Mouse (Mus musculus) telencephalon, adult 2 months (tissue): ENCODE data around the gene Grip1.

ENCODE experiments used
- DNase-seq: peaks from one replicate; pipeline ENCODE4 v3.0.0-alpha.2; 2011; ENCODE audit warnings: low read depth, low spot score

Gene Grip1

GRCm38 (mm10) chr10:119453431-119454105, at the start of gene Grip1:
TSS of gene Grip1 (plus strand) at chr10:119453830.
- no peak for DNase-seq

GRCm38 (mm10) chr10:119405103-119405502, 48.5 kb upstream of the Grip1 start:
- no peak for DNase-seq

- no peak for DNase-seq
These were observed 48.0 kb upstream of the Grip1 start for GRCm38 (mm10) chr10:119405612-119406011.

GRCm38 (mm10) chr10:119408327-119408726, 45.3 kb upstream of the Grip1 start:
- DNase-seq, result no peak

GRCm38 (mm10) chr10:119413238-119413637, 40.4 kb upstream of the Grip1 start:
- no peak for DNase-seq

GRCm38 (mm10) chr10:119415106-119415505, 38.5 kb upstream of the Grip1 start:
- no peak for DNase-seq

GRCm38 (mm10) chr10:119421418-119421817, 32.2 kb upstream of the Grip1 start:
- no peak for DNase-seq

GRCm38 (mm10) chr10:119423821-119424534, 29.7 kb upstream of the Grip1 start:
- no peak for DNase-seq

GRCm38 (mm10) chr10:119427653-119428052, 26.0 kb upstream of the Grip1 start:
- no peak for DNase-seq

- DNase-seq, result no peak
These were observed 25.5 kb upstream of the Grip1 start for GRCm38 (mm10) chr10:119428106-119428505.

- no peak for DNase-seq
These were observed 23.4 kb upstream of the Grip1 start for GRCm38 (mm10) chr10:119430240-119430639.

GRCm38 (mm10) chr10:119431801-119432200, 21.8 kb upstream of the Grip1 start:
- no peak for DNase-seq

GRCm38 (mm10) chr10:119435818-119436217, 17.8 kb upstream of the Grip1 start:
- DNase-seq, result no peak

- DNase-seq, result no peak
These were observed 16.3 kb upstream of the Grip1 start for GRCm38 (mm10) chr10:119437319-119437718.

GRCm38 (mm10) chr10:119441743-119442142, 11.9 kb upstream of the Grip1 start:
- no peak for DNase-seq

GRCm38 (mm10) chr10:119447392-119447914, 6.2 kb upstream of the Grip1 start:
- DNase-seq, result no peak

- DNase-seq, result no peak
These were observed 5.7 kb upstream of the Grip1 start for GRCm38 (mm10) chr10:119447930-119448329.

GRCm38 (mm10) chr10:119452698-119453097, 932 bp upstream of the Grip1 start:
- DNase-seq, result no peak

GRCm38 (mm10) chr10:119454106-119454667, 557 bp downstream of the Grip1 start:
- no peak for DNase-seq

- DNase-seq, result no peak
These were observed 1.3 kb downstream of the Grip1 start for GRCm38 (mm10) chr10:119454668-119455542.

- DNase-seq, result no peak
These were observed 1.9 kb downstream of the Grip1 start for GRCm38 (mm10) chr10:119455543-119455940.

- DNase-seq, result no peak
These were observed 3.5 kb downstream of the Grip1 start for GRCm38 (mm10) chr10:119457121-119457520.
